Mouse (Mus musculus) midbrain, embryonic 13.5 days (tissue): ENCODE measurements around the gene Zglp1. TPM values are rescaled to one million over a fixed set of nuclear protein-coding genes. Genes with fewer than 3 reads are reported as not detected.
A peak's percentile ranks its signal among the peaks of the same experiment; 100 is the strongest.
"Not testable (repeated sequence)": the region's sequence is repeated elsewhere in the genome, so short reads cannot be mapped to it uniquely, and the experiment has no call there.

Experiments
- ATAC-seq: fragments of 200-750 bp; cut with Nextera tagmentation; 2 replicates; pipeline ENCODE4 v1.8.0; 2017; ENCODE audit warnings: mild to moderate bottlenecking, moderate TSS enrichment, moderate library complexity
- H3K27ac ChIP-seq: fragments of 300-500 bp; sonication (generic); 2 replicates; pipeline ENCODE4 v1.5.1; 2015; ENCODE audit warnings: inconsistent platforms, mild to moderate bottlenecking, moderate library complexity
- H3K27me3 ChIP-seq: fragments of 300-500 bp; sonication (generic); 2 replicates; pipeline ENCODE4 v1.6.1; 2015; ENCODE audit warnings: mild to moderate bottlenecking, inconsistent platforms
- H3K36me3 ChIP-seq: fragments of 300-500 bp; sonication (generic); 2 replicates; pipeline ENCODE4 v1.6.1; 2015; ENCODE audit warnings: mild to moderate bottlenecking, inconsistent platforms
- H3K4me1 ChIP-seq: fragments of 300-500 bp; sonication (generic); replicated peaks from 2 replicates; pipeline ENCODE4 v1.6.1; 2015; ENCODE audit warnings: inconsistent platforms
- H3K4me2 ChIP-seq: fragments of 300-500 bp; sonication (generic); replicated peaks from 2 replicates; pipeline ENCODE4 v1.6.1; 2015; ENCODE audit warnings: moderate library complexity, mild to moderate bottlenecking, inconsistent platforms
- H3K4me3 ChIP-seq: fragments of 300-500 bp; sonication (generic); replicated peaks from 2 replicates; pipeline ENCODE4 v1.5.1; 2015; ENCODE audit warnings: mild to moderate bottlenecking, inconsistent platforms
- H3K9ac ChIP-seq: fragments of 300-500 bp; sonication (generic); replicated peaks from 2 replicates; pipeline ENCODE4 v1.6.1; 2015; ENCODE audit warnings: mild to moderate bottlenecking, inconsistent platforms
- H3K9me3 ChIP-seq: fragments of 300-500 bp; sonication (generic); 2 replicates; pipeline ENCODE4 v1.6.1; 2016; ENCODE audit warnings: mild to moderate bottlenecking, inconsistent platforms
- WGBS: fragments of 180-500 bp; shearing (Covaris S2); methylation state at CpG from one replicate; pipeline ENCODE4 v1.1.7; 2015; 5-methylcytosine and 5-hydroxymethylcytosine counted together
- polyA plus RNA-seq: library from polyadenylated mRNA; unstranded; fragments of >200 nt; fragmentation: Nextera tagmentation; extraction: Ambion mirVana; gene quantifications from 2 replicates; pipeline ENCODE4 v1.2.1, GENCODE M21; 2015

The Zglp1 gene
- polyA plus RNA-seq, 1 experiment from 2014 or later = 1.8 TPM

GRCm38 (mm10) chr9:21051578-21051977, 15.3 kb downstream of the Zglp1 start:
- H3K4me2 ChIP-seq = no peak overlapping the region
- WGBS = 66% methylated on average over 10 of the region's 10 CpGs
- no peak overlapping the region for H3K4me3 ChIP-seq
- 0 out of 2 replicates have a peak, but pooled peaks cover 6% of the 10 kb centered on the region for H3K27me3 ChIP-seq
- no peaks in the 10 kb centered on the region for H3K9me3 ChIP-seq
- no peaks in the 10 kb centered on the region for H3K4me1 ChIP-seq
- no peak overlapping the region for H3K9ac ChIP-seq
- no peaks in the 10 kb centered on the region for H3K36me3 ChIP-seq
- no peak overlapping the region for H3K27ac ChIP-seq
- ATAC-seq = no peak

DNA sequence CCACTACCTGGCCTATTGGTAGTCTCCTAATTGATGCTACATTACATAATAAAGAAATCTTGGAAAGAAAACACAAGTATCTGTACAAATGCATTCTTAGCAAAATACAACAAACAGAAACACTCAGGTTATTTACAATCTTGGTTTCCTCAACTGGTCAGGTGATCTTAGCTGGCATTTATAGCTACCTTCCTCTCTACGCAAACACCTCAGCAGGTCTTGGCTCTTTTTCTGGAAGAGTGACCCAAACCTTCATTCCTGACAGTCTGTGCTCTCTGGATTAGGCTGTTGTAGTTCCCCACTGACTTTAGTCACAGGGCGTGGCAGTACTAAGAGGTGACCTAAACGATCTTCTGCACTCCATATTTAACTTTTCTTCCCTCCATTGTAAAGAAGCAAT, 21.7 kb downstream of the Zglp1 start:
- Histone ChIP-seq H3K27me3 (peaks cover 10% of the 10 kb centered on the region), H3K9ac (no peak overlapping the region), H3K4me2 (no peak overlapping the region), H3K36me3 (no peaks in the 10 kb centered on the region), H3K27ac (no peak overlapping the region), H3K4me1 (no peaks in the 10 kb centered on the region), H3K9me3 (no peaks in the 10 kb centered on the region), H3K4me3 (no peak overlapping the region)
- no peak for ATAC-seq
- WGBS = 83% methylated on average over 3 of the region's 3 CpGs

DNA sequence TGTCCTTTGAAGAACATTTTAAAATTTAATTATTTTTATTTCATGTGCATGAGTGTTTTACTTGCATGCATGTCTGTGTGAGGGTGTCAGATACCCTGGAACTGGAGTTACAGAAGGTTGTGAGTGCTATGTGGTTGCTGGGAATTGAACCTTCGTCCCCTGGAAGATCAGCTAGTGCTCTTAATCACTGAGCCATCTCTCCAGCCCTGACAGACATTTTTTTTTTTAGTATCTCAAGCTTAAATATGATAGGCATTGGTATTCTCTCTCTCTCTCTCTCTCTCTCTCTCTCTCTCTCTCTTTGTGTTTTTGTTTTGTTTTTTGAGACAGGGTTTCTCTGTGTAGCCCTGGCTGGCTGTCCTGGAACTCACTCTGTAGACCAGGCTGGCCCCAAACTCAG, 22.1 kb downstream of the Zglp1 start:
- peaks cover 14% of the 10 kb centered on the region for H3K27me3 ChIP-seq
- WGBS = 63% methylated on average over 1 of the region's 1 CpGs
- not testable (repeated sequence) for H3K9ac ChIP-seq, ATAC-seq, H3K27ac ChIP-seq, H3K4me3 ChIP-seq, H3K4me1 ChIP-seq, H3K9me3 ChIP-seq, H3K36me3 ChIP-seq, H3K4me2 ChIP-seq

GRCm38 (mm10) chr9:21043563-21043962, 23.3 kb downstream of the Zglp1 start:
- H3K27me3 ChIP-seq = peaks cover 27% of the 10 kb centered on the region
- 86% methylated on average over 4 of the region's 4 CpGs for WGBS
- H3K9ac ChIP-seq = no peak overlapping the region
- no peak overlapping the region for H3K4me3 ChIP-seq
- H3K4me2 ChIP-seq = no peak overlapping the region
- H3K4me1 ChIP-seq = no peaks in the 10 kb centered on the region
- H3K9me3 ChIP-seq = no peaks in the 10 kb centered on the region
- H3K27ac ChIP-seq = no peak overlapping the region
- H3K36me3 ChIP-seq = no peaks in the 10 kb centered on the region
- no peak for ATAC-seq

DNA sequence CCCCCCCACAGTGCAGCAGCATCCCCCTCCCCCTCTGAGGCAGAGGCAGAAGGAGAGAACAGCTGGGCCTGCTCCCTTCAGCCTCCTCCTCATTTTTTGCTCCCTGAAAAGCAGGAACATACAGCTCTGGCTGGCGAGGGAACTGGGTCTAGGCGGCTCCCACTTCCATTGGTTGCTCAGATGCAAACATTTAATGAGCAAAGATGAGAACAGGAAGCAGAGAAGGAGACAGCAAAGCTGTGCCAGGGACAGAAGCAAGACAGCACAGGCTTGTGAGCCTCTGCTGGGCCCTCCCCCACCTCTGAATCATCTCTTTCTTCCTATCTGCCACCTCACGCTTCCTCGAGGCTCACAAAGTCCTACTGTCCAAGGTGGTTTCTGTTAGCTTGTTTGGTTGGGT, 25.6 kb downstream of the Zglp1 start:
- no peaks in the 10 kb centered on the region for H3K36me3 ChIP-seq
- 54% methylated on average over 4 of the region's 4 CpGs for WGBS
- H3K27ac ChIP-seq = no peak overlapping the region
- no peak overlapping the region for H3K9ac ChIP-seq
- no peak overlapping the region for H3K4me3 ChIP-seq
- peaks cover 17% of the 10 kb centered on the region for H3K4me1 ChIP-seq
- no peak overlapping the region for H3K4me2 ChIP-seq
- H3K27me3 ChIP-seq = peaks cover 49% of the 10 kb centered on the region
- no peaks in the 10 kb centered on the region for H3K9me3 ChIP-seq
- ATAC-seq = no peak

DNA sequence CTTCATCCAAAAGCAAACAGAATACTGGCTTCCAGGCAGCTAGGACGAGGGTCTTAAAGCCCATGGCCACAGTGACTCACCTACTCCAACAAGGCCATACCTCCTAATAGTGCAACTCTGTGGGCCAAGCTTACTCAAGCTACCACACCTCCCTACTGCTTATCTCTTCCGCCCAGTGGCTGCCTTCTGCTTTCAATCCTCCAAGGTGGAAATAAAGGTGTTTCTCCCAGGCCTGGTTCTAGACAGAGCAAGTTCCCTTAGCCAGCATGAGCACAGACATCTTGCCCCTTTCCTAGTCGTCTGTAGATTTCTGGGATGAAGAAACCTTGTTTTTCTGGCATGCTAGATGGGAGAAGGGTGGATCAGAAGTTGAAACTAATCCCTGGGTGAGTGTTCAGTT, 27.1 kb downstream of the Zglp1 start:
- peaks cover 23% of the 10 kb centered on the region for H3K4me1 ChIP-seq
- no peak for ATAC-seq
- H3K27me3 ChIP-seq = peaks cover 65% of the 10 kb centered on the region
- H3K4me2 ChIP-seq = no peak overlapping the region
- H3K9ac ChIP-seq = no peak overlapping the region
- H3K36me3 ChIP-seq = no peaks in the 10 kb centered on the region
- no peaks in the 10 kb centered on the region for H3K9me3 ChIP-seq
- 76% methylated on average over 3 of the region's 3 CpGs for WGBS
- no peak overlapping the region for H3K4me3 ChIP-seq
- no peak overlapping the region for H3K27ac ChIP-seq

GRCm38 (mm10) chr9:21037481-21037891, 29.4 kb downstream of the Zglp1 start:
- peak overlapping the region; percentile 47 for H3K9ac ChIP-seq
- H3K27ac ChIP-seq = no peak overlapping the region
- 3% methylated on average over 31 of the region's 31 CpGs for WGBS
- H3K4me1 ChIP-seq = peaks cover 38% of the 10 kb centered on the region
- peak overlapping the region; percentile 51 for H3K4me2 ChIP-seq
- H3K27me3 ChIP-seq = peaks cover 84% of the 10 kb centered on the region
- no peaks in the 10 kb centered on the region for H3K9me3 ChIP-seq
- ATAC-seq = peak; percentile 64
- H3K4me3 ChIP-seq = peak overlapping the region; percentile 36
- no peaks in the 10 kb centered on the region for H3K36me3 ChIP-seq

- peak overlapping the region; percentile 36 for H3K4me3 ChIP-seq
- WGBS = 3% methylated on average over 22 of the region's 22 CpGs
- H3K27me3 ChIP-seq = peaks cover 92% of the 10 kb centered on the region
- no peak overlapping the region for H3K27ac ChIP-seq
- H3K9ac ChIP-seq = peak overlapping the region; percentile 47; the same call in 1 of the 2 replicates
- ATAC-seq = no peak
- H3K9me3 ChIP-seq = no peaks in the 10 kb centered on the region
- peak overlapping the region; percentile 51 for H3K4me2 ChIP-seq
- no peaks in the 10 kb centered on the region for H3K36me3 ChIP-seq
- peaks cover 46% of the 10 kb centered on the region for H3K4me1 ChIP-seq
Observed at GRCm38 (mm10) chr9:21036666-21037065, 30.2 kb downstream of the Zglp1 start.

DNA sequence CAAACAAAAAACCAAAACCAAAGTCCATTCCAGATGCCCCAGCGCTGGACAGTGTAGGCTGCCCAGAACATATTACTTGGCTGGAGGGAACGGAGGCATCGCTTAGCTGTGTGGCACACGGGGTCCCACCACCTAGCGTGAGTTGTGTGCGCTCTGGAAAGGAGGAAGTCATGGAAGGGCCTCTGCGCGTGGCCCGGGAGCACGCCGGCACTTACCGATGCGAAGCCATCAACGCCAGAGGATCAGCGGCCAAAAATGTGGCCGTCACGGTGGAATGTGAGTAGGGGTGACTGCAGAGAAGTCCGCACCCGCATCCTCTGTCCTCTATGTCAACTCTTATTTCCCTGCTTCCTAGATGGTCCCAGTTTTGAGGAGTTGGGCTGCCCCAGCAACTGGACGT, 30.7 kb downstream of the Zglp1 start:
- Histone ChIP-seq H3K27ac (no peak overlapping the region), H3K9me3 (no peaks in the 10 kb centered on the region), H3K4me1 (peaks cover 51% of the 10 kb centered on the region), H3K4me3 (0 out of 2 replicates have a peak overlapping the region, but pooled peaks have one; percentile 36), H3K4me2 (peak overlapping the region; percentile 51; the same call in 1 of the 2 replicates), H3K9ac (no peak overlapping the region), H3K36me3 (no peaks in the 10 kb centered on the region), H3K27me3 (peaks cover 97% of the 10 kb centered on the region)
- ATAC-seq = no peak
- 6% methylated on average over 20 of the region's 20 CpGs for WGBS

DNA sequence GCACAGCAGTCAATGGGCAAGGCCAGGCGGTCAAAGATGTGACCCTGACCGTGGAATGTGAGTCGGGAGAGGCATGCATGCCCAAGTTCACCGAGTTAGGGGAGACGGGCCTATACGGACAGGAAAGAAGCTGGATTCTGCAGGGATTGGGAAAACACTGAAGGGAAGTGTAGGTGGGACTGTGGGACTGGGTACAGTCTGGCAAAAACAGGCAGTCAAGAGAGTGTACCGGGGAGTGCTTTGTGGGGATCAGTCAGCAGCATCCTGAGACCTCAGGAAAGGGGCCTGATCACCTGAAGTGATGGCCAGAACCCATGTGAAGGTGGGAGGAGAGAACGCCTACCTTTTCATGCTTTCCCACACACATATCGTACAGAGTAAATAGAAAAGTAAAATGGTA, 31.3 kb downstream of the Zglp1 start:
- Histone ChIP-seq H3K36me3 (no peaks in the 10 kb centered on the region), H3K9me3 (no peaks in the 10 kb centered on the region), H3K4me3 (no peak overlapping the region), H3K27me3 (peaks cover 99% of the 10 kb centered on the region), H3K9ac (no peak overlapping the region), H3K27ac (no peak overlapping the region), H3K4me1 (peaks cover 57% of the 10 kb centered on the region), H3K4me2 (no peak overlapping the region)
- WGBS = 16% methylated on average over 9 of the region's 9 CpGs
- no peak for ATAC-seq

DNA sequence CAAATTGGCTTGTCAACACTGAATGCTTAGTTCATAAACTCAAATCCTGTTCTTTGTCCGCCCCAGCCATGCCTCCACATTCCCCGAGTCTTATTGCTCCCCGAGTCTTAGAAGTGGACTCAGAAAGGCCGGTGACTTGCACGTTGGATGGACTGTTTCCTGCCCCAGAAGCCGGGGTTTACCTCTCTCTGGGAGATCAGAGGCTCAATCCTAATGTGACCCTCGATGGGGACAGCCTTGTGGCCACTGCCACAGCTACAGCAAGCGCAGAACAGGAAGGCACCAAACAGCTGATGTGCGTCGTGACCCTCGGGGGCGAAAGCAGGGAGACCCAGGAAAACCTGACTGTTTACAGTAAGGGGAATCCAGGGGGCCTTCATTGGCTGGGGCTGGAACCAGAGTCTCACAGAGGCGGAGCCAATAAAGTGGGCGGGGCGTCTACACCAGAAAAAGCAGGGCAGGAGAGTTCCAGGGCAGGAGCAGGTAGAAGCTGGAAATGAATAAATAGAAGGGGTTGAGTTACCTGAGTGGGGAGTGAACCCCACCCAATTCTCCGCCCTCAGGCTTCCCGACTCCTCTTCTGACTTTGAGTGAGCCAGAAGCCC, 32.3 kb downstream of the Zglp1 start:
- H3K4me2 ChIP-seq = no peak overlapping the region
- H3K4me1 ChIP-seq = peaks cover 65% of the 10 kb centered on the region
- no peak for ATAC-seq

DNA sequence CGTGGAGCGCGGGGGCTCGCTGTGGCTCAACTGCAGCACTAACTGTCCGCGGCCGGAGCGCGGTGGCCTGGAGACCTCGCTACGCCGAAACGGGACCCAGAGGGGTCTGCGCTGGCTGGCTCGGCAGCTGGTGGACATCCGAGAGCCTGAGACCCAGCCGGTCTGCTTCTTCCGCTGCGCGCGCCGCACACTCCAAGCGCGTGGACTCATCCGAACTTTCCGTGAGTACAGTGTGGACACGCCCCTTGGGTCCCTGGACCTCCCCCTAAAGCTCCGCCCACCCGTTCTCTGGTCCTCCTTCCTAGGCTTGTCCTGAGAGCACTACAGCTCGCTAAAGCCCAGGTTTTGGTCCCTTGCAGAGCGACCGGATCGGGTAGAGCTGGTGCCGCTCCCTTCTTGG, 33.8 kb downstream of the Zglp1 start:
- no peaks in the 10 kb centered on the region for H3K36me3 ChIP-seq
- peak overlapping the region; percentile 51 for H3K4me3 ChIP-seq
- WGBS = under 1% methylated on average over 34 of the region's 34 CpGs
- peak overlapping the region; percentile 90 for H3K4me2 ChIP-seq
- H3K9me3 ChIP-seq = no peaks in the 10 kb centered on the region
- H3K4me1 ChIP-seq = peaks cover 70% of the 10 kb centered on the region
- H3K9ac ChIP-seq = peak overlapping the region; percentile 47; the same call in 1 of the 2 replicates
- no peak for ATAC-seq
- H3K27ac ChIP-seq = no peak overlapping the region
- H3K27me3 ChIP-seq = peaks cover 98% of the 10 kb centered on the region

More for the DNA sequence above, 32.3 kb downstream of the Zglp1 start:
- peaks cover 99% of the 10 kb centered on the region for H3K27me3 ChIP-seq
- no peak overlapping the region for H3K4me3 ChIP-seq
- no peaks in the 10 kb centered on the region for H3K9me3 ChIP-seq
- no peaks in the 10 kb centered on the region for H3K36me3 ChIP-seq
- H3K27ac ChIP-seq = no peak overlapping the region
- H3K9ac ChIP-seq = no peak overlapping the region
- WGBS = 4% methylated on average over 17 of the region's 17 CpGs

DNA sequence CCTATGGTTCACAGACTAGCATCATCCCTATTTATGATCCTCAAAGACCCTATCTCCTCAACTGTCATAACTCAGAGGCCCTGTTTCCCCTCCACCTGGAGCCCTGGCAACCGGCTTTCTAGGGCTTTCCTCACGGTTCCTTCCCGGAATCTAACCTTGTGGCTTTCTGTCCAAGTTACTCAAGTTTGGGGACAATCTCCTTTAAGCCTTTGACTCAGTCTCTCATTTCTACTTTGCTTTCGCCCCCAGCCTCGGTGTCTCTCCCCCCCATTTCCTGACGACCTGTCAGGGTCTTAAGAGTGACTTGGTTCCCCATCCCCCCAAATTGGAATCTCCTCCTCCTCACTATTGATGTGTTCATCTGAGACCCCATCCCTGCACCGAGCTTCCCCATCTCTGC, 34.4 kb downstream of the Zglp1 start:
- no peak for ATAC-seq
- peak overlapping the region; percentile 51 for H3K4me3 ChIP-seq
- no peaks in the 10 kb centered on the region for H3K9me3 ChIP-seq
- H3K4me2 ChIP-seq = peak overlapping the region; percentile 90
- H3K4me1 ChIP-seq = peaks cover 65% of the 10 kb centered on the region
- H3K27me3 ChIP-seq = peaks cover 97% of the 10 kb centered on the region
- no peak overlapping the region for H3K9ac ChIP-seq
- H3K36me3 ChIP-seq = no peaks in the 10 kb centered on the region
- 2% methylated on average over 7 of the region's 7 CpGs for WGBS
- H3K27ac ChIP-seq = no peak overlapping the region
